Mouse (Mus musculus): ENCODE data around the gene Bcat2.
"Not testable (repeated sequence)": the region's sequence is repeated elsewhere in the genome, so short reads cannot be mapped to it uniquely, and the experiment has no call there.

GRCm38 (mm10) chr7:45527169-45527568 lies 42.8 kb upstream of the Bcat2 start:
- not testable (repeated sequence) for TF ChIP-seq USF1 (IDR thresholded peaks at IDR 0.05; ENCODE audit: low read depth); POLR2AphosphoS2 (IDR thresholded peaks at IDR 0.05; ENCODE audit: insufficient read length, low read depth); MAX (IDR thresholded peaks at IDR 0.05; ENCODE audit: low read depth); TCF12 (IDR thresholded peaks at IDR 0.05; ENCODE audit: insufficient read depth, poor library complexity, severe bottlenecking); POLR2A (IDR thresholded peaks at IDR 0.05; ENCODE audit: insufficient read length, low read depth); CEBPB (IDR thresholded peaks at IDR 0.05; ENCODE audit: insufficient read depth, poor library complexity, severe bottlenecking); E2F4 (IDR thresholded peaks at IDR 0.05; ENCODE audit: insufficient read depth); TCF3 (IDR thresholded peaks at IDR 0.05; ENCODE audit: insufficient read length, low read depth); REST (IDR thresholded peaks at IDR 0.05; ENCODE audit: insufficient read depth, insufficient read length); SRF (IDR thresholded peaks at IDR 0.05; ENCODE audit: control insufficient read depth, insufficient read length, low read depth); MYOG (IDR thresholded peaks at IDR 0.05; ENCODE audit: control insufficient read depth in 1 of 3, insufficient read depth in 1 of 3, insufficient read length in 2 of 3, low read depth in 2 of 3)

Measured in myocyte (in vitro differentiated cells).